Mouse (Mus musculus) left cerebral cortex, postnatal 4 days (tissue): ENCODE measurements around the gene Bpi. TPM values are rescaled to one million over a fixed set of nuclear protein-coding genes. Genes with fewer than 3 reads are reported as not detected.
A peak's percentile ranks its signal among the peaks of the same experiment; 100 is the strongest.

Experiments
- DNase-seq: peaks from one replicate; pipeline ENCODE4 v3.0.0-alpha.2; 2022
- intact Hi-C: fragments of 180-260 bp; cut with DNase I; formaldehyde crosslinking; loops from one replicate; pipeline ENCODE4 v1.15.1; 2025
- total RNA-seq, 2 experiments: library from RNA; stranded (reverse); gene quantifications; 2 replicates each; pipeline ENCODE4 v1.2.3; 2021

Bpi gene
- total RNA-seq, 2 experiments from 2014 or later = not detected

DNA sequence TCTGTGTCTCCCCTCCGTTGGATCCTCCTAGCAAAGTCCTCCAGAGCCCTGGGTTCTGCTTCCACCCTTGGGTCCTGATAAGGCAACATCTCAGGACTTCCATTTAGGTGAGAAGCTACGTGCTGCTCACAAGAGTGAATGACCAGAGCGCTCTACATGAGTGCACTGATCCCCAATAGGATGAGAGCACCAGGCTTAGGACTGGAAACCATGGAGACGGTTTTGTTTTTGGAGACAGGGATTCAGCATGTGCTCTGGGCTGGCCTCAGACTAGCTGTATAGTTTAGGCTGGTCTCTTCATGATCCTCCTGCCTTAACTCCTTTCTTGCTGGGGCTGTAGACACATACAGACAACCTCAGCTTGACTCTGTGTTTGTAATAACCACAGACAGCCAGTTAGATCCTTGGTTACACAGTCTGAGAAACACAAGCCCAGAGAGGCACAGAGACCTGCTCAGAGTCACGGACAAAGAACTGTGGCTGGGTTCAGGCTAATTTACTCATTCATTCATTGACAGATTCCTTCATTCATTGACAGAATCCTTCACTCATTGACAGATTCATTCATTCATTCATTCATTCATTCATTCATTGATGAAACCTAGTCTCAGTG lies 16.7 kb upstream of the Bpi start:
- intact Hi-C loops = no loop called here
- DNase-seq = no peak

DNA sequence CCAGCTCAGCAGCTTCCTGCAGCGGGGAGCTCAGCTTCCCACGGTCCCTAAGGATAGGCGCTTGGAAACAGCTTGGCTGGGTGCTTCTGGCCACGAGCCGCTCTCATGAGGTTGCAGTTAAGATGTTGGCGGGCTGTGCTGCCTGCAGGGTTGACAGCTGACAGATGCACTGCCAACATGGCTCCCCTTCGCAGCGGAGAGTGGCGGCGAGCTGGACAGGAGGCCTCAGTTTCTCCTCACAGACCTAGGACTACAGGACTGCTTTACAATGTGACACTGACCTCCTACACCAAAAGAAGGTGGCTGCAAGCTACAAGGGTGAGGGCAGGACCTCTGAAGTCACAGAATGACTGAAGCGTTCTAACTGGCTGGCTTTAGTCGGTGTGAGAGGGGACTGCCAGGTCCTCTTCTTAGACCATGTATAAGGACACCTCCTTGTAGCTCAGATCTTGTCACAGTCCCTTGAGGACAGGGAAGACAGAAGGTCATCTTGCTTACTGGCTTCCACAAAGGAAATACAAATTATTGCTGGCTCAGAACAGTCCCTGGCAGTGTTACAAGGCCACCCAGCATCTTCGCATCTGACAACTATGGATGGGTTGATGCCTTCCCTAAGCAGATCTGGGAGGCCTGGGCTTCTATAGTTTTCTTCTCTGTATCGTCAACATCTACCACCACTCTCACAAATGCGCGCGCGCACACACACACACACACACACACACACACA lies 15.6 kb upstream of the Bpi start:
- peak; percentile 86 for DNase-seq
- intact Hi-C loops = no loop called here

DNA sequence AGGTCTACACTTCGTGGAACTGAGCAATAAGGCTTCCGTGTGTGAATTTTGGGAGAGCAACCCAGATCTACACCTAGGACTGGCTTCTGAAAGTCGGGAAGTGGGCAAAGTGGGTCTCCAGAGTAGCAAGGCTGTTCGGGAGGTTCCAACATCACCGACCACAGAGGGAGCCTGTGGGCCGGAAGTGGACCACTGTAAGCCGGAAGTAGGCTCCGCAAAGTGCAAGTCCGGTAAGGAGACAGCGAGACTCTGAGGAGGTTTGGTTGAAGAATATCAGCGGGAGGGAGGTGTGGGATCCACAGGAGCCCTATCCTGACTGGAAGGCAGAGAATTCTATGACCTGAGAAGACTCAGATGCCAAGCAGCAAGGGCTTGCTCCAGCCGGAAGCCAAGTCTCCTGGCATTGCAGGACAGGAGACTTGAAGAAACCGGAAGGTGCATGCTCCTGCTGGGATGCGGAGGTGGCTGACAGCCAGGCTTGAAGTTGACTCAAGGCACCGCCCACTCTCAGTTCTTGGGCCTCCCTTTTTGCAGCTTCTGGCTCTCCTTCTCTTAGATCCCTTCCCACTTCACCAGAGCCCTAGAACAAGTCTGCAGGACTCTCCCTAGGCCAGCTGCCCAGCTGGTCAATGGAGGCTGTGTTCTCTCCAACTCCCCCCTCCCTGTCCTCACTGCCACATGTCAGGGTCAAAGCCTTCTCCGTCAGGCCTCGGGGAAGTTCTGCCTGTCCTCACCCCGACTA lies 14.6 kb upstream of the Bpi start:
- peak; percentile 68 for DNase-seq

DNA sequence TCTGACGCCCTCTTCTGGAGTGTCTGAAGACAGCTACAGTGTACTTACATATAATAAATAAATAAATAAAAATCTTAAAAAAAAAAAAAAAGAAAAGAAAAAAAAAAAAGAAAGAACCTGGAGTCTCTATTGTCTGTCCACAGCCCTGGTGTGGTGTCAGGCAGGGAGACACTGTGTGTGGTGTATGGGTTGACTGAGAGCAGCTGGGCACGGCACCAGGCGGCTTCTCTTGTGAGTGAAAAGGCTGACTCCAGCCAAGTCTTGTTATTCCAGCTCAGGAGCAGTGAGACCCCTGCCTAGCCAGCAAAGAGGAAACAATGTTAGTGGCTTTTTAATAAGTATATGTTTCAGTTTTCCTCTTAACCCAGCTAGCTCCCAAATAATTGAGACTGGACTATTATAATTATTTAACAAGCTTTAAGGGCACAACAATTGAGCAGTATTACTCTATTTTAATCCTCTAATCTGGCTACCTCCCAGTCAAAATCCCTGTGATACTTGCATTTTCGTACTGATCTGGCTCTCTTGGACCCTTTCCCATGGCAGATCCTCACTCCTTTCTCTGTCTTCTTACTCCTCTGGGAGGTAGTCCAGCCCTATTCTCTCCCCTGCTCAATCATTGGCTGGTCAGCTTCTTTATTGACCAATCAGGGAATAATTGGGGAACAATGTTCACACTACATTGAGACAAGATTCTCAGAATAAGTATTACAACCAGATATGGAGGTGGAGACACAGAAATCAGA lies 12.6 kb upstream of the Bpi start:
- intact Hi-C loops = no loop called here
- DNase-seq = peak; percentile 72

More for the DNA sequence above, 14.6 kb upstream of the Bpi start:
- intact Hi-C loops = no loop called here

DNA sequence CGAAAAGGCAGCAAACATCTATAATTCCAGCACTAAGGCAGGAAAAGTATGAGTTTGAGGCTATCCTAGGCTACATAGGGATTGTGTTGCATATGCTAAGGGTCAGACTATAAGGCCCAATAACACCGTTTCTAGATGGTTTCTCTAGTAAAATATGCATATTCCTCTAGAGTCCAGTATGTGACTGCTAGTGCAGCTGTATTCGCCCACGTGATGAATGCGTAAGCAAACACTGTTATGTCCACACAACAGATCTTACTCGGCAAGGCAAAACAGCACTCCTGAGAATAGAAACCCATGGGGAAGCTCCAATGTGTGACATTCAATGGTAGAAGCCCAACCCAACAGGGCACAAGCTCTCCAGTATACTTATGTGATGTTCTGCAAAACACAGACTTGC lies 10.0 kb upstream of the Bpi start:
- DNase-seq = no peak
- intact Hi-C loops = no loop called here

DNA sequence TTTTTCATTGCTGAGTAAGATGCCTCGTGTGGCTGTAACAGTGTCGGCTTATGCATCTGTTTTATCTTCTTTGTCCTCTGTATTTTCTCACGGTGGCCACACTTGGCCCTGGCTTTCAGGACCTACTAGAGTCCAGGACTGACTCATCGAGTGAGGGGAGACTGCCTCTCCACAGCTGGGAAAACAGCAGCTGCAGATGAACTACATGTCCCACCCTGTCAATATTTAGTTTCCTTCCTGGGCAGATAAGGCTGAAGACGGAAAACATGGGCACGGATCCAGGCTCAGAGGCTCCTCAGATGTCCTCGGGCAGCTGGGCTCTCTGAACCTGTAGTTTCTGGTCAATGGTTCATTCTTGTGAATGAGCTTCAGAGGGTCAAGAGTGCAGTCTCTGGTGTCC lies 9.6 kb upstream of the Bpi start:
- intact Hi-C loops = no loop called here
- DNase-seq = peak; percentile 21

DNA sequence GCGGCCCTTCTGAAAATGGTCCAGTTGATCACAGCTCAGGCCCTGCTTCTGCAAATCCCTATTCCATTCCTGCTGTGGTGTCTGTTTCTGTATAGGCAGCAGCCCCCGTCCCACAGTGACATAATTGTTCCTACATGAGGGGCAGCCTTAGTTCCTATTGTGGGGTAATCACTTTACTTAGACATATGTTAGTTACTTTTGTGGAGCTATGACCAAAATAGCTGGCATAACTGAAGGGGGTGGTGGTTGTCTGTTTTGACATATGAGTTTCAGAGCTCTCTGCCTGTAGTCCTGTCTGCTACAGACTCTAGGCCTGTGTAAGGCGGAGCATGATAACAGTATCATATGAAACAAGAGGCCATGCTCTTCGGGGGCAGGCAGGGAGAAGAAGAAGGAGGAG lies 7.3 kb upstream of the Bpi start:
- intact Hi-C loops = no loop called here
- no peak for DNase-seq

DNA sequence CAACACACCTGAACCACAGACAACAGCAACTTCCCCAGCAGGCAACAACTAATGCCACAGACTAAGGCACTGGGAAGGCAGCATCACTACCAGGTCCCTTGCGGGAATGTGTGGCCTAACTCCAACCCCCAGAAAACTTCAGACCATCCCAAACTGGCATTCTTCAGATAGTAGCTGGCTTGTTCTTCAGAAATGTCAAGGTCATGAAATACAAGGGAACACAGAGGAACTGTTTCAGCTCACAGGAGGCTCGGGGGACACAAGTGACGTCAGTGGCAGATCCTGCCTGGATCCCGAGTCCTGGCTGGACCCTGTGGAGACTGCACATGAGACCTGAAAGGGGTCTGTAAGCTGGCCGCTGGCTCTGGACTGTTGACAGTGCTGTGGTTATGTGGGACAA lies 4.1 kb upstream of the Bpi start:
- DNase-seq = no peak
- intact Hi-C loops = no loop called here

DNA sequence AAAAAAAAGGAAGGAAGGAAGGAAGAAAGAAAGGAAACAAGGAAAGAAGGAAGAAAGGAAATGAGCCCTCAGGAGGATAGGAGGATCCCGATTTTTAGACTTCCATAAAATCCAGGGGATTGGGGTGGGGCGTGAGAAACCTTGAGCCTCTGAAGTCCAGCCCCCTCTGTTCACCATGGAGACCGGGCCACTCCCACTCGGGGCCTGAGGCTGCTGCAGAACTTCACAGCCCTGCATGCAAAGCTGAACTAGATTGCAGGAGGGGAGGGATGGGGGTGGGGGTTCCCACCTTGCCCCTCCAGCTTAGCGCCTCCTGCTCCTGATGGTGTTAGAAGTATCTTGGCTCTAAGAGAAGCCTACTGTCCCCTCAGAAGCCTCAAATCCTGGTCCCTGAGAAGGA lies 1.0 kb upstream of the Bpi start:
- intact Hi-C loops = no loop called here
- DNase-seq = peak; percentile 21

DNA sequence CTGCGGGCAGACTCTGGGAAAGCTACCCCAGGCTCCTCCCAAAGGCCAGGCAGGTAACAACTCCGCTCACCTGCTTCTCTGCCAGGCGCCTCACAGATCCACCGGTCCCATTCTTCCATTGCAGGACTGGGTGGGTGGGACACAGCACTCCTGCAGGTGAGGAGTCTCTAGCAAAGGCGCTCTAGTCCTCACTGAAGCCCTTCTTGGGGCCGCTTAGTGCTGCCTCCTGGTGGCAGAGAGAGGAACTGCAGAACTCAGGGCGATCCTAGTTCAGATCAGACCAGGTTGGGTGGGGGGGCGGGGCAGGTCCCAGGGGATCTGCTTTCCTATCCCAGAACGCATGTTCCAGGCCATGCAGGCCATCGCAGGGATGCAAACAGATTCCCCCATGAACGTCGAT lies 887 bp downstream of the Bpi start:
- peak; percentile 80 for DNase-seq
- intact Hi-C loops = no loop called here

DNA sequence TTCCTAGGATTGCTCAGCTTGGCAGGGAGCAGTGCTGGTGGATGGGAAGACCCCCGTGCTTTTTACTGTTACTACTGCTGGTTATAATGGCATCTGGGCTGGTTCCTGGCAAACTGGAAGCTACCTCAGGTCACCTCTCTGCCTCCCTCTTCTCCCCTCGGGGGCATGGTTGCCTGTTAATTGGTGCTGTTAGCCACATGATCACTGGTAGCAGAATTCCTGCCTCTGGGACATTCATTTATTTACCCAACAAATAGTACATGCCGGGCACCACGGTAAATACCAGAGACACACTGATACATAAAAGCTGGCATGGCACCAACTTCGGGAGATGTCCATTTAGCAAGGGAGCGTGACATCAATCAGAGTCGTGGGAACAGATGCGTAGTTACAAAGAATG lies 1.6 kb downstream of the Bpi start:
- intact Hi-C loops = no loop called here
- DNase-seq = no peak

DNA sequence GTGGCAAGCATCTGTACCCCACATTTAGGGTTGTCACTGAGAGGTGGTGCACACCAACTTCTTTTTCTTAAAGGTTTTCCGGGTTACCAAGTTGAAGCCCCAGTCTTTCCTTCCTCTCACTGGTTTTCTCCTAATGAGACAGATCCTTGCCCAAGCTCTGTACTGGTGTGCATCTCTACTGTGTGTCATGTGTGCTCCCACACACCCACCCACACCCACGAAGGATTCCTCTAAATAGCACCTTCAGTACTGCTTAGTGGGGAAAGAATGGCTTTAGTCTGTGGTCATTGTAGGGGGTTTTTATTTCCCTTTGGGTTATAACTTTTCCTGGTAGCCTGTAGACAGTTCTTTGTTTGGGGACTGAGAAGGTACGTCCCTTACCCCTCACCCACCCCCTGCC lies 7.0 kb downstream of the Bpi start:
- intact Hi-C loops = no loop called here

DNA sequence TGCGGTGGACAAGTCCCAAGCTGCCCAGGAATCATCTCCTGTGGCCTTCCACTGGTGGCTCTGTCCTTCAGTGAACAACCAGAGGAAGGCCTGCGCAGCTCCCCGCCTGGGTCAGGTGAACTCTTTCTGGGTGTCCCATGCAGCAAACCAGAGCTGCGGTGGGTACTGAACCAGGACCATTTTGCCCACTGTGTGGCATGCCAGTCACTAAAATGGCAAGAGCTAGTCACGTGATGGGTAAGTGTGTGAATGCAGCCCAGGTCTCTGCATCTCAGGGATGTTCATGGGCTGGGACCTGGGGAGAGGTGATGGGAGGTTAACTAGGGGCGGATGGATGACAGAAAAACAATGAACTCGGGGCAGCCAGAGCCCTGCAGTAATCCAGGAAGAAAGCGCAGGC lies 12.1 kb downstream of the Bpi start:
- DNase-seq = no peak
- intact Hi-C loops = no loop called here

More for the DNA sequence above, 7.0 kb downstream of the Bpi start:
- no peak for DNase-seq

DNA sequence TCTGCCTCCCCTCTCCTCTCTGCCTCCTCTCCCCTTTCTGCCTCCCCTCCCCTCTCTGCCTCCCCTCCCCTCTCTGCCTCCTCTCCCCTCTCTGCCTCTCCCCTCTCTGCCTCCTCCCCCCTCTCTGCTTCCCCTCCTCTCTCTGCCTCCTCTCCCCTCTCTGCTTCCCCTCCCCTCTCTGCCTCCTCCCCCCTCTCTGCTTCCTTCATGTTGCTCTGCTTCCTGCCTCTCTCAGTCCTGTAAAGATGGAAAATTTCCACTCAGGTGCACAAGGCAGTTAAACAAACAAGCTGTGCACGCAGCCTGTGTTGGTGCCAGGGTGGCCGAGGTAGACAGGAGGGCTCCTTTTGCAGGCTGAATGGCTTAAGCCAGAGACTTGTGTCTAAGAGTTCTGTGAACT lies 15.8 kb downstream of the Bpi start:
- DNase-seq = no peak
- intact Hi-C loops = no loop called here

DNA sequence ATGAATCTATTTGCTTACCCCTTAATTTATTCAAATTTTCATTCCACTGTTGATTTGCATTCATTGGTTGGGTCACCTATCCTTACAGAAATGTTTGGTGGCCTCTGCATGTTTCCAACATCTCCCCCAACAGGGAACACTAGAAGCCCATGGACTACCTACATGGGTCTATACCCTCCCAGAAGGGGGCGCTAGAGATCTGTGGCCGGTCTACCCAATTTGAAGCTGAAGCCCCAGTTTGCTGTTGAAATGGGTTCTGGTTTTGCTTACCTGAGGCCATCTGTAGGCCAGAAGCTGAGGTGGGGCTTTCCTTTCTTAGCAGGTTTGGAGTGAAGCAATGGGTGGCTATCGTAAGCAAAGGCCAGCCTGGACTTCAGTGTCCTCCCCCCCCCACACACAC lies 17.5 kb downstream of the Bpi start:
- DNase-seq = no peak
- intact Hi-C loops = no loop called here

DNA sequence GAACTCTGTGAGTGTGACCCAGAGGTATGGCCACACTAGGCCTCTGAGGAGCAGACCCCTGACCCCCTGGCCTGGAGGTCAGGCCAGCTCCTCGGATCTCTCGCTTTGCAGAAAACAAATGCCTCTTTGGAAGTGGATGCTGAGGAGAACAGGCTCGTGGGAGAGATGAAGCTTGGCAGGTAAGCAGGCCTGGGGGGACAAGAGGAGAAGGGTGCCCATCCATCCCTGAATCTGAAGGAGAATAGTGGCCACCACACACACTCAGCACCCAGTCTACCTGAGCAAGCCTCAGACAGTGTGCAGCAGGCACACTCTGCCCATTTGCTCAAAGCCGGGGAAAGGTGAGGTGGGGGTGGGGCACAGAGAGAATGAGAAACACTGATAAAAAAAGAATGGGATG lies 17.9 kb downstream of the Bpi start:
- intact Hi-C loops = no loop called here
- no peak for DNase-seq

DNA sequence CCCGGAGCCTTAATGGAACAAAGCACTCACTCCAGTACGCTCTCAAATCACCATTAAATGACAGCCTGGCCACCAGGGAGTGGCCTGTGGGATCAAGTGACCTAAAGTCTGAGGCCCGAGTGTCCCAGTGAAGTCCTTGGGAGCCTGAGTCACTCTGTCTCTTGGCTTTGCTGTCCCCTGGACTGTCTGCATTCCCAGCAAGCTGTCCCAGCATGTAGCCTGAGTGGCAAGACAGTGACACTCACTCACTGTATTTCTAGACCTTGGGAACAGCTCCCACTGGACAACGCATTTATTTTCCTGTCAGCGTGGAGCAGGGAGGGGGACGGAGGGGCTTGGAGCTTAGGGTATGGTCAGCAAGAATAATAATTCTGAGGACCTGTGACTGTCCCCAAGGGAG lies 18.6 kb downstream of the Bpi start:
- intact Hi-C loops = no loop called here
- DNase-seq = no peak

DNA sequence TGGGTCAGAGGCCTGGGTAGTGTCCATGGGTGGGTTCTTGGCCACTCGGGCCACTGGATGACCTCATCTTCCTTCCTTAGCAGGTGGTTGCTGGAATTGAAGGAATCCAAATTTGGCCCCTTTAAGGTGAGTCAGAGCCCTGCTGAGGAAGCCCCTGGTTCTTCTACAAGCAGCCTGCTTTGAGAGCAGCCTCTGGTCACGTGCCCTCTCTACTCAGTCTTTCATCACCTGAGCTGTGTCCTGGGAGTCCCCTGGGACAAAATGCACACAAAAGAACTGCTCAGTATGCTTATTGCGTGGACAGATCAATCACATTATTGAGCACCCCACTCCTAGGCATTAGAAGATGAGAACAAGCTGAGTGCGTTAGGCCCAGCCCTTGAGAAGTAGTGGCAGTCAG lies 19.0 kb downstream of the Bpi start:
- DNase-seq = no peak
- intact Hi-C loops = no loop called here

DNA sequence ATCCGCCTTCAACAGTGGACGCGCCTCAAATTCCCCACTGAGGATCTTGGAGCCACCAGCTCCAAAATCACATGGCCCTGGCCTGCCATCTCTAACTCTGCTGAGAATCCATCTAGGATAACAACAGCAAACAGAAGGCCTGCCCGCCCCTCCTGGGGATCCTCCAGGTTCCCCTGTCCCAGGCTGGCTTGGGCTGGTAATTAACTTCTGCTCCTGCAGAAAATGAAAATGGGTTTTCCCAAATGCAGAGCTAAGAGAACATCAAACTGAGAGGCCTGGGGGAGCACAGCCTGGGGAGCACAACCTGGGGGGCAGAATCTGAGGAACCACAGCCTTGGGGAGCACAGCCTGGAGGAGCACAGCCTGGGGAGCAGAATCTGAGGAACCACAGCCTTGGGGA lies 21.8 kb downstream of the Bpi start:
- intact Hi-C loops = no loop called here
- DNase-seq = no peak

DNA sequence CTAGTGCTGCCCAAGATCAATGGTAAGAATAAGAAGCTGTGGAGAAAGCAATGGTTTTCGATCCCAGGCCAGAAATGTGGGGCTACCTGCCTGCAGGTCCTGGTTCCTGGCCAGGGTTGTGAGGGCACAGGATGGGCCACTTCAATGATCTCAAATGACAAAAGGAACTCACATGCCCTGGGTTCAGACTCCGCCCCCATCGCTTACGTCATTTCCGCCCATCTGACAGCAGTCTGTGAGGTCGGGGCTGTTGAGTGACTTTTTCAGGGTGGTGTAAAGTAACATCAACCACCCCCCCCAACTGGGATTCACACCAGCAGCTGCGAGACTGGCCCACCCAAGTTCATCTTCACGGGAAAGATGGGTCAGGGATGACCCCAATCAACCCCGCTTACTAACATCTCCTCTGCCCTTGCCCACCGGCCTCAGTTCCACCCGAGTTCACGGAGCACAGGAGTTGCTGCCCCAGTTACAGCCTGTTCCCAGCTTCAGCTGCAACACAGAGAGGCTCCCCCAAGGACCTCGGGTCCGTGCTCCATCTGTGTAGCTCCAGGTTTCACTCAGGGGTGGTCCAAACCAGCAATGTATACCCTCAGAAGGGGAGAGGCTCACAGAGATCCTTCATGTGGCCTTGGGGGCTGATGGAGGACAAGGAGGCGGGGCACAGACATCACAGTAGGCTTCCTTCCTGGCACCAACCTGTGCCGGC lies 23.8 kb downstream of the Bpi start:
- DNase-seq = no peak
- intact Hi-C loops = no loop called here

DNA sequence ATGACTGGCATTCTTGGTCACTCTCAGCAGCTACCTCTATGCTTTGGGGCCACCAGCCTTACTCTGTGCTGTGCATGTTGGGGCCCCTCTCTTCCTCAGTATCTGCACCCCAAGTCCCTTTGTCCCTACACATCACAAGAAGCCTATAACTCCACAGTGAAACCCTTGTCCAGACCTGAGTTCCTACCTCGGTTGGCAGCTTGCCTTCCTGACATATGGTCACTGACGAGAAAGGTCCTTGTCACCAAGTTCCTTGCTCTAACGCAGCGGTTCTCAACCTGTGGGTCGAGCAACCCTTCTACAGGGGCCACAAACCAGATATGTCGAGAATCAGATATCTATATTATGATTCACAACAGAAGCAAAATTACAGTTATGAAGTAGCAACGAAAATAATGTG lies 25.2 kb downstream of the Bpi start:
- intact Hi-C loops = no loop called here
- DNase-seq = no peak
